Mouse (Mus musculus) heart, postnatal 0 days (tissue): Measurements from ENCODE around the gene Tuba1a.
"Not testable (repeated sequence)": the region's sequence is repeated elsewhere in the genome, so short reads cannot be mapped to it uniquely, and the experiment has no call there.

Experiments used
- CTCF ChIP-seq: IDR thresholded peaks from 2 replicates; pipeline ENCODE4 v1.5.1; 2016; ENCODE audit warnings: antibody characterized with exemption, control low read depth, low read depth
- EP300 ChIP-seq: IDR thresholded peaks from 2 replicates; pipeline ENCODE4 v1.6.1; 2016; ENCODE audit warnings: antibody characterized with exemption, low read depth

DNA sequence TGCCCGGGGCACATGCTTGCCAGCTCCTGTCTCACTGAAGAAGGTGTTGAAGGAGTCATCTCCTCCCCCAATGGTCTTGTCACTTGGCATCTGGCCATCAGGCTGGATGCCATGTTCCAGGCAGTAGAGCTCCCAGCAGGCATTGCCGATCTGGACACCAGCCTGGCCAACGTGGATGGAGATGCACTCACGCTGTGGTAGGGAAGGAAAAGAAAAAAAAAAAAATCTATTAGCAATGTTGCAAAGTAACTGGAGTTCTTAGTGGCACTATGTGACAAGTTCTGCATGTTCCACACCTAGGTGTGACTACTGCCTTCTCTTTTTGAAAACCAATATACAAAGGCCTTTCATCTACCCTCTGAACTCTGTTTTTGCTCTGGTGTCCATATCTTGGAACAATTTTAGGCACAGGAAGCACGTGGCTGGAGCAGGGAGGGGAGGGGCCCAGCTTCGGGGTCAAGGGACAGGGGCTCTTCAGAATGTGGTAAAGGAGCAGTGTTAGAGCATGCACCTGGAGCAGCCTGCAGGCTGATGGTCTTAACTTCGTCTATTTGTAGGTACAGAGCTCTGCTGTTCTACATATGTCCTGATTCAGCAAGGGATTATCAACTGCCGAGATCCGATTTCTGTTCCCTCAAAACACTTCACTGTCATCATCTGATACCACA, 20.4 kb downstream of the Tuba1a start:
- TF ChIP-seq CTCF, EP300: not testable (repeated sequence)
